In the genomic region with DNA sequence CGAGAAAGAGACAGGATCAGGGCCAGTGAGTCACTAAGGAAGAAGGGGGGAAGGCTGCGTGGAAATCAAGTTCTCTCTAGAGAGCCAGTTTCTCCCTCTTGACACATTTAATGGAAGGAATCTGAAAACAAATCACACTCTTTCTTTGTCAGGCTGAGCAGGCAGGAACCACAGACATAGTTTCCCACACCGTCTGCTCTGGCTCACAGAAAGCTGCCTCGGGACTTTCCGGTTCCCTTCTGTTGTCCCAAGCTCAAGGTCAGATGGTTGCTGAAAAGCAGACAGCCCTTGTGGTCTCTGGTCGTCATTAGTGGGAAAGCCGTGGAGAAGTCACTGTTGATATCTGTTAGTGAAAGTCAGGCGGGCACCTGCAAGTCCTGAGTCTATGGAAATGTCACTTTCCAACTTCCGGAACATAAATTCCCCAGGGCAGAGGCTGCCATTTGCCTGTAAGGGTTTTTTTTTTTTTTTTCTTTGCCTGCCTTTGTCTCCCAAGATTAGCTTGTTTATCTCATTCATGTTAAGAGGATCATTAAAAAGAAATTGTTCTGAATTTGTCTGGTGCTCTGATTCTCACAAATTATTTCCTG, we compare ENCODE assay signal across 9 mouse cellular contexts. TPM values are rescaled to one million over a fixed set of nuclear protein-coding genes. Genes with fewer than 3 reads are reported as not detected.
DNase-seq lines count a peak whose midpoint lies in the region; ATAC-seq and TF ChIP-seq lines count a peak whose summit lies in the region.
"Had no signal": no experiment of that assay in that cellular context is flagged by ENCODE, and none has a peak within 500 bp of the region (broad histone marks: within the 10 kb centered on the region; RNA-seq: fewer than 3 reads in every experiment).

No protein-coding gene starts in this region.

- no peak for ATAC-seq in granulocyte monocyte progenitor cell, adult 5-6 weeks (replicated peaks; ENCODE audit: poor library complexity, severe bottlenecking)

- no peak for TF ChIP-seq POLR2A in ES-Bruce4 (IDR thresholded peaks at IDR 0.05; ENCODE audit: insufficient read depth, low read length)
- TF ChIP-seq POLR2A in embryonic fibroblast, embryonic 13.5 days (IDR thresholded peaks at IDR 0.05; ENCODE audit: low read depth, low read length): no peak
- no peak for TF ChIP-seq POLR2A in kidney, adult 2 months (IDR thresholded peaks at IDR 0.05; ENCODE audit: low read depth, low read length)

- TF ChIP-seq CTCF in ES-Bruce4 (IDR thresholded peaks at IDR 0.05; ENCODE audit: low read depth, low read length): no peak
- no peak for TF ChIP-seq CTCF in embryonic fibroblast, embryonic 13.5 days (IDR thresholded peaks at IDR 0.05; ENCODE audit: borderline replicate concordance, insufficient read depth, low read length)
- no peak for TF ChIP-seq CTCF in kidney, adult 2 months (conservative IDR thresholded peaks at IDR 0.05; ENCODE audit: insufficient read depth, insufficient read length, low read depth, low read length)

- no peaks in the 10 kb centered on the region for H3K27me3 ChIP-seq in ES-Bruce4 (ENCODE audit: control insufficient read depth, insufficient read depth, low read length, poor library complexity, severe bottlenecking)
- no peaks in the 10 kb centered on the region for H3K27me3 ChIP-seq in kidney, adult 2 months (replicated peaks; ENCODE audit: control insufficient read depth, insufficient read depth, low read length)

- WGBS in kidney, adult 2 months: 36% methylated on average over 9 of the region's 9 CpGs

- H3K36me3 ChIP-seq in ES-Bruce4 (ENCODE audit: control insufficient read depth, insufficient read depth, low read length, poor library complexity, severe bottlenecking): no peaks in the 10 kb centered on the region
- no peaks in the 10 kb centered on the region for H3K36me3 ChIP-seq in kidney, adult 2 months (ENCODE audit: control insufficient read depth, insufficient read depth, low read length)
- H3K36me3 ChIP-seq: hindbrain, embryonic 15.5 days had no signal

- no peak overlapping the region for H3K9ac ChIP-seq in ES-Bruce4 (ENCODE audit: low read depth, poor library complexity, severe bottlenecking)
- H3K9ac ChIP-seq: hindbrain, embryonic 15.5 days; liver, embryonic 14.5 days had no signal

- DNase-seq in 3T3-L1 (ENCODE audit: low read depth, low spot score): peak; percentile 50
- DNase-seq in kidney, adult 2 months: peak; percentile 57
- DNase-seq in left cerebral cortex, adult 8-10 months (ENCODE audit: low spot score in 2 of 2): no peak
- DNase-seq in layer of hippocampus, adult 11-12 months (ENCODE audit: low spot score): no peak

- no peak overlapping the region for H3K4me3 ChIP-seq in ES-Bruce4 (ENCODE audit: low read depth, low read length)
- H3K4me3 ChIP-seq in embryonic fibroblast, embryonic 13.5 days (ENCODE audit: insufficient read depth, low read length): no peak overlapping the region
- no peak overlapping the region for H3K4me3 ChIP-seq in kidney, adult 2 months (ENCODE audit: insufficient read depth, low read depth, low read length)
- H3K4me3 ChIP-seq: hindbrain, embryonic 15.5 days had no signal

- peaks cover 9% of the 10 kb centered on the region; the same call in 1 of the 2 replicates for H3K9me3 ChIP-seq in ES-Bruce4 (replicated peaks; ENCODE audit: control insufficient read depth, insufficient read depth, low read length, poor library complexity, severe bottlenecking)
- H3K9me3 ChIP-seq: hindbrain, embryonic 15.5 days had no signal

- H3K27ac ChIP-seq in ES-Bruce4 (ENCODE audit: insufficient read depth, low read length): 0 out of 2 replicates have a peak overlapping the region, but pooled peaks have one; percentile 33
- peak overlapping the region; percentile 73 for H3K27ac ChIP-seq in embryonic fibroblast, embryonic 13.5 days (ENCODE audit: insufficient read depth, low read length)
- peak overlapping the region; percentile 75 for H3K27ac ChIP-seq in kidney, adult 2 months (ENCODE audit: insufficient read depth, low read depth, low read length)
- H3K27ac ChIP-seq: hindbrain, embryonic 15.5 days; liver, embryonic 14.5 days had no signal

- 0 out of 2 replicates have a peak, but pooled peaks have one; percentile 12 for TF ChIP-seq EP300 in ES-Bruce4 (IDR thresholded peaks at IDR 0.05; ENCODE audit: insufficient read depth, low read depth, low read length)

- H3K4me1 ChIP-seq in ES-Bruce4 (ENCODE audit: control insufficient read depth, insufficient read depth, low read length): no peaks in the 10 kb centered on the region
- peaks cover 4% of the 10 kb centered on the region; the same call in 1 of the 2 replicates for H3K4me1 ChIP-seq in embryonic fibroblast, embryonic 13.5 days (ENCODE audit: control insufficient read depth, insufficient read depth, low read length)
- H3K4me1 ChIP-seq in kidney, adult 2 months (ENCODE audit: control insufficient read depth, insufficient read depth, low read length): peaks cover 18% of the 10 kb centered on the region

RNA-seq across cellular contexts. Expression of a gene that starts 10.9 kb away (rescaled TPM):
- 0.81 and 1.4 TPM in 2 replicates for polyA plus RNA-seq in ES-Bruce4 (2011; ENCODE audit: insufficient read depth, insufficient read length, low read depth, missing spikeins)
- 0.68 and 0.80 TPM in 2 replicates for polyA plus RNA-seq in embryonic fibroblast, embryonic 13.5 days (2011; ENCODE audit: insufficient read length, low read depth, missing spikeins)
- 8.2 and 9.9 TPM in 2 replicates for polyA plus RNA-seq in kidney, adult 2 months (2012; rRNA removed)
- total RNA-seq in granulocyte monocyte progenitor cell, adult 5-6 weeks (2014; fragmentation: Nextera tagmentation): 0.64 TPM in 1 of 2 replicates, not detected in the other
- 0.52 TPM in 1 of 2 replicates, not detected in the other for total RNA-seq in granulocyte monocyte progenitor cell, adult 5-6 weeks (2017)
- total RNA-seq in left cerebral cortex, adult 8-10 months (2022): 1 to 10 TPM; 3.1 to 3.3 (median 3.2) TPM

Comparison
In these comparisons a context has a peak if more than half of its experiments do, and no peak if none do; other contexts are left out.
1. DNase-seq: peak in 3T3-L1 (single experiment) and kidney, adult 2 months (single experiment); none in left cerebral cortex, adult 8-10 months (0 of 2) and layer of hippocampus, adult 11-12 months (single experiment).
2. Peak in every context shown above with its lines, with median percentiles within 50 percentile points of each other: H3K27ac ChIP-seq.